In genomic region chr7:57384112-57384511, GRCm38 (mm10) we compare ENCODE assay signal across 8 mouse cellular contexts. TPM values are rescaled to one million over a fixed set of nuclear protein-coding genes. Genes with fewer than 3 reads are reported as not detected.
A peak's percentile ranks its signal among the peaks of the same experiment; 100 is the strongest.
DNase-seq lines count a peak whose midpoint lies in the region; ATAC-seq and TF ChIP-seq lines count a peak whose summit lies in the region.
"Had no signal": no experiment of that assay in that cellular context is flagged by ENCODE, and none has a peak within 500 bp of the region (broad histone marks: within the 10 kb centered on the region; RNA-seq: fewer than 3 reads in every experiment).

No protein-coding gene starts in this region.

- no peaks in the 10 kb centered on the region for H3K36me3 ChIP-seq in liver, adult 2 months (ENCODE audit: control insufficient read depth, insufficient read depth, low read length)
- no peaks in the 10 kb centered on the region for H3K36me3 ChIP-seq in hindbrain, embryonic 11.5 days (ENCODE audit: control insufficient read depth, insufficient read depth, low read length)
- H3K36me3 ChIP-seq: limb, embryonic 12.5 days had no signal

- peak; percentile 28 for DNase-seq in liver, adult 2 months (ENCODE audit: extremely low read depth, low read depth, low spot score)
- no peak for DNase-seq in liver
- peak; percentile 46 for DNase-seq in brain, embryonic 18.5 days (ENCODE audit: low read depth, low spot score)
- DNase-seq in hindbrain, embryonic 11.5 days (ENCODE audit: low spot score), result peak; percentile 58
- peak; percentile 12 to 23 for DNase-seq in layer of hippocampus, postnatal 10 days (ENCODE audit: low spot score in 2 of 2)
- DNase-seq in right cerebral cortex, postnatal 36 days (ENCODE audit: low spot score in 2 of 2), result peak; percentile 23 to 38
- DNase-seq in ovary, adult 18-20 months (ENCODE audit: low spot score), result no peak

- peaks cover 4% of the 10 kb centered on the region; the same call in 1 of the 2 replicates for H3K27me3 ChIP-seq in liver, adult 2 months (ENCODE audit: control insufficient read depth, insufficient read depth, low read length)
- peaks cover 14% of the 10 kb centered on the region for H3K27me3 ChIP-seq in hindbrain, embryonic 11.5 days (ENCODE audit: control insufficient read depth, insufficient read depth, low read length)

- no peak for TF ChIP-seq CTCF in liver, adult 2 months (IDR thresholded peaks at IDR 0.05; ENCODE audit: low read depth, low read length)

- no peaks in the 10 kb centered on the region for H3K79me2 ChIP-seq in liver, adult 2 months (ENCODE audit: control insufficient read depth, insufficient read depth, low read length)

- no peak overlapping the region for H3K4me2 ChIP-seq in hindbrain, embryonic 11.5 days (replicated peaks; ENCODE audit: low read depth, low read length)
- H3K4me2 ChIP-seq: limb, embryonic 12.5 days had no signal

- WGBS in liver, adult 2 months, result 27% methylated on average over 4 of the region's 4 CpGs
- WGBS in hindbrain, embryonic 11.5 days, result 37% methylated on average over 4 of the region's 4 CpGs

- 0 out of 2 replicates have a peak, but pooled peaks have one; percentile 36 for ATAC-seq in hindbrain, embryonic 11.5 days (ENCODE audit: low FRiP score)

- no peaks in the 10 kb centered on the region for H3K4me1 ChIP-seq in liver, adult 2 months (ENCODE audit: control insufficient read depth, insufficient read depth, low read length)
- no peaks in the 10 kb centered on the region for H3K4me1 ChIP-seq in hindbrain, embryonic 11.5 days (replicated peaks; ENCODE audit: control insufficient read depth, insufficient read depth, low read length)

- H3K4me3 ChIP-seq in liver, adult 2 months (ENCODE audit: insufficient read depth, low read depth, low read length), result no peak overlapping the region
- no peak overlapping the region for H3K4me3 ChIP-seq in hindbrain, embryonic 11.5 days (ENCODE audit: low read depth, low read length)
- H3K4me3 ChIP-seq: limb, embryonic 12.5 days had no signal

- H3K27ac ChIP-seq in liver, adult 2 months (replicated peaks; ENCODE audit: insufficient read depth, low read depth, low read length), result no peak overlapping the region
- H3K27ac ChIP-seq in hindbrain, embryonic 11.5 days (ENCODE audit: low read depth, low read length), result no peak overlapping the region
- H3K27ac ChIP-seq: limb, embryonic 12.5 days had no signal

- no peak overlapping the region for H3K9ac ChIP-seq in liver, adult 2 months (ENCODE audit: low read depth, low read length)
- no peak overlapping the region for H3K9ac ChIP-seq in hindbrain, embryonic 11.5 days (ENCODE audit: low read depth, low read length)
- H3K9ac ChIP-seq: limb, embryonic 12.5 days had no signal

- no peak for TF ChIP-seq POLR2A in liver, adult 2 months (IDR thresholded peaks at IDR 0.05; ENCODE audit: extremely low read depth, insufficient read depth, low read length)

- H3K9me3 ChIP-seq in hindbrain, embryonic 11.5 days (ENCODE audit: control insufficient read depth, low read length), result no peaks in the 10 kb centered on the region
- H3K9me3 ChIP-seq: limb, embryonic 12.5 days had no signal

RNA-seq across cellular contexts. Expression of gene Gabrg3, which starts 2.9 kb away (rescaled TPM):
- under 0.01 TPM in 1 of 2 replicates, not detected in the other for total RNA-seq in liver, adult 2 months (2014; rRNA removed)
- not detected in 2 replicates for polyA plus RNA-seq in liver, adult 2 months (2012; rRNA removed)
- 0.29 and 0.46 TPM in 2 replicates for polyA plus RNA-seq in hindbrain, embryonic 11.5 days (2014; fragmentation: Nextera tagmentation; extraction: Ambion mirVana)
- total RNA-seq in layer of hippocampus, postnatal 10 days (2021), result 10 to 100 TPM; 25.6 to 26.1 TPM

RNA-seq across cellular contexts. Expression of gene Gabrb3, which starts 35.4 kb away (rescaled TPM):
- 0.27 and 0.28 TPM in 2 replicates for total RNA-seq in liver, adult 2 months (2014; rRNA removed)
- 0.07 and 0.55 TPM in 2 replicates for polyA plus RNA-seq in liver, adult 2 months (2012; rRNA removed)
- 14.5 and 15.0 TPM in 2 replicates for polyA plus RNA-seq in hindbrain, embryonic 11.5 days (2014; fragmentation: Nextera tagmentation; extraction: Ambion mirVana)
- 100 to 1,000 TPM; 226 to 259 TPM for total RNA-seq in layer of hippocampus, postnatal 10 days (2021)

Comparison
In these comparisons a context has a peak if more than half of its experiments do, and no peak if none do; other contexts are left out.
1. DNase-seq: peak in liver, adult 2 months (single experiment), brain, embryonic 18.5 days (single experiment), hindbrain, embryonic 11.5 days (single experiment), layer of hippocampus, postnatal 10 days (2 of 2) and right cerebral cortex, postnatal 36 days (2 of 2); none in liver (single experiment) and ovary, adult 18-20 months (single experiment).
2. RNA of gene Gabrg3, which starts 2.9 kb away (total RNA-seq): 25.6 to 26.1 TPM in layer of hippocampus, postnatal 10 days; under 0.01 TPM in liver, adult 2 months; every median in the first group is over 10 times any median in the second.
3. RNA of gene Gabrb3, which starts 35.4 kb away (total RNA-seq): 226 to 259 TPM in layer of hippocampus, postnatal 10 days; 0.27 to 0.28 TPM in liver, adult 2 months; every median in the first group is over 100 times any median in the second.